Mouse (Mus musculus) urinary bladder, postnatal 10 days (tissue): ENCODE measurements around the gene Arpp21.

Experiments
- DNase-seq: peaks from one replicate; pipeline ENCODE4 v3.0.0; 2022; ENCODE audit warnings: low spot score

Arpp21 gene

DNA sequence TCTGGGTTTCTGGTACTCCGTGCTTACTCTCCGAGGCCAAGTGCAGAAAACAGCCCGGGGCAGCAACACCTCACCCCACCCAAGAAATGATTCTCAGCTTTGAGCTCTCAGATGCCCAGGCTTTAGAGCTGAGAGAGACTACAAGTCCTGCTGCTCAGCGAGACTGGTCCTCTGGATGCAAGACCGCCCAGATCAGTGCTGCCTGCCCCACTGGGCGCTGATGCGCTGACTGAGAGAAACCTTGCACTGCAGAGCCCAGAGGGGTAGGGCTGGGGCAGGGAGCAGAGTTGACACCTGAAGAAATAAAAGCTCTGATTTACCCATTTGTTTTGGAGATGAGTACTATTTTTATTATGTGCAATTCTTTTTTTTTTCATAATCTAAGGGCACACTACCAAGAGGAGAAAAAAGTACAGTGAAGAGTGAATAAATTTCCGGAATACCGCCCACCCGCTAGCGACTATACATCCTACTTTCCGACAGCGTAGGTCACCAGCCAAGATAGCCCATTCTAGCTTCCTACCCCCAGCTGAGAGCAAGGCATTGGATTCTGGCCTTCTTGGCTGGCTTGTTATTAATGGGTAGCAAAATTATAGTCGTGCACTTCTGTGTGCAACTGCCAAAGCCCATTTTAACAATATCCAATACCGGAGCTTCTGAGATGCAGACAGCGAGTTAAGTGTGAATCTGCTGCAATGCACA lies at the start of gene Arpp21:
TSS of gene Arpp21 (minus strand) at position 243 of the 702 bp plus-strand sequence.
- no peak for DNase-seq

DNA sequence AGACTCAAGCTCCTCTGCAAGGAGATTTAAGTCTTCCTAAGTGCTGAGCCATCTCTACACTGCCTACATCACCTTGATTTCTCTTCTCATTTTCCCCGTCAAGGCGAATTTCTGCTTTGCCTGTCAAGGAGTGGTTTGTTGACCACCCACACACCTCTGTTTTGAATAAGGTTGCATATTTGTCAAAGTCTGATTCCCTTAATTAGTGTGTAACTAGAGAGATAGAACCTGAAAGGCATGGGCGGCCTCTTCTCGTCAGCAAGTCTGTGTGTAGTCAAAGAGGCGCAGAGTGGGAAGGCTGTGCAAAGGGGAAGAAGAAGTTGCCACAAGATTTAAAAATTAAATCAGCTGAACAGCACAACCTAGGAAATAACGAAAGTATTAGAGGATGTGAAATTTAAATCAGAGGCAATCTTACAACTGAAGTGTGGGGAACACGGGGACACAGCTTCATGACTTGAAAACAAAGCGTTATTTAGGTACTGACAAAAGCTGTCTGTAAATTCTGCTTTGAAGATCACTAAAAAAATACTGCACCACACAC lies 36.8 kb upstream of the Arpp21 start:
- DNase-seq: no peak

DNA sequence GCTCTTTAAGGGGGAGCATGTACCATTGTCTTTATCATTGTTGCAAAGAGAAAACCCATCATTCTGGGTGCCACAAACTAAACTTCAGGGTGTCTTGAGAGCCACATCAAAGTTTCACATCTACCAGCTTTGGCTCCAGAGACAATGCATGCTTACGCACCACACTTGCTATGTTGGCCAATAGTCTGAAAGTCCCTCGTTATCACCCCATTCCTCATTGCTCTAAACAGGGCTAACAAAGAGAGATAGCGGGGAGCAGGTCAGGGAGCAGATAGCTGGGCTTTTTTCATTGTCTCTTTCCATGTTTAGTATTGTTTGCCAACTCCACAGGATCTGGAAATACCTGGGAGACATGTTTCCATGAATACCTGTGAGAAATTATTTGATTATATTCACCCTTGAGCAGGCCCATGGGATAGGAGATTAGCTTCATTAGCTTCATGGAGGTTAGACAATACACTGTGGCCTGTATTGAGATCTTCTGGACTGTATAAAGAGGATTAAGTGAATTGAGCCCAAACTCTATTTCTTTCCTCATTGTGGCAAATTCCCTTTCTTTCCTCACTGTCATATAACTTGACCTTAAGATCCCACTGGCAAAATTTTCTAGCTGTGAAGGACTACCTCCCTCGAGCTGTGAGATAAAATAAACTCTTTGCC lies 29.4 kb upstream of the Arpp21 start:
- DNase-seq: no peak

DNA sequence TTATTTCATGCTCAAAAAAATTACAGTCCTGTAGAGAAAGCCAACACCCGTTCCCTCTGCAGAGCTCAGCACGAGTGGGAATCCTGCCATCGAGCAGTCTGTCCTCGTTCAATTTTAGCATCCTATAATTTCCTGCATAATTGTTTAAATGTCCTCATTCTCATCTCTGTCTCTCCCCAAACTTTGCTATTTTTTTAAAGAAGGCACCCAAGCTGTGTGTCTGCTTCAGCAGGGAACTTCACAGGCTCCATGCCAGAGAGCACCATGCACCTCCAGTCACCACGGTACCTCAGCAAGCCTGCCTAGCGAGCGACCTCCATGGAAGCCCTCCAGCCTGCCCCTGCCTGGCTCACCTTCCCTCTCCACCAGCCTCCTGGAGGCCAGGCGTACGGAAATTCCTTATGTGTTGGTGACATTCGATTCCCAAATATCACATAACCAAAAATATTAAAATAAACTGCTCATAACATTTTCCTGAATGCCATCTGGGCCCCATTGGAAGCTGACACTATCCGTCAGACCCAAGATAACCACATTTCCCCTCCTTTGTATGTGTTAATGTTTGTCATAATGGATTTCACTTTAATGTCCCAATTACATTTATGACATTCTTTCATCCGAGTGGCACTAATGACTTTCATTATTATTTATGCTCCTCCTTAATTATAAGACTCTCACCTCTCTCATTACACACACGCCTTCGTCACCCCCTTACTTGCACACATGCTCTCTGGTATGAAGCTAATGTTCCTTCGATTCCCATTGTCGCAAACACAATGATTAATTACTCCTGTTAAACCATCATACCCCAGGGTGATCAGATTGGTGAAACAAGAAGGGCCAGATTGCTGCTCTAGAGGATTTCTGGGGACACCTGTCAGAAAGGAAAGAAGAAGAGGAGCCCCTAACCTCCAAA lies 26.5 kb upstream of the Arpp21 start:
- DNase-seq: no peak

DNA sequence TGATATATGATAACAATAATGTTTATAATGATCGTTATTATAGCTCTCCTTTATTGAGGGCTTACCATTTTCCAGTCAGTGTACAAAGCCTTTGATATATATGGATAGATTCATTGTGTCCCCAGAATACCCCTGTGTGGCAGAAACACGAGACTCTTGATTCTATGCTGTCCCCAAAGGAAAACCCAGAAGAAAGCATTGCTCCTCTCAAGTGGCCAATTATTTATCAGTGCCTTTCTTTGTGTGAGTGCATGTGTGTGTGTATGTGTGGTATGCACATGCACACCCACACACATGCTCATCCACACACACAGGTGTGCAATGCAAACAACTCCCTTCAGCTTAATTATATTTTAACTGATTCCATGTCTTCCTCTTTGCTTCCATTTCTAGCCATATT lies 25.8 kb upstream of the Arpp21 start:
- no peak for DNase-seq

DNA sequence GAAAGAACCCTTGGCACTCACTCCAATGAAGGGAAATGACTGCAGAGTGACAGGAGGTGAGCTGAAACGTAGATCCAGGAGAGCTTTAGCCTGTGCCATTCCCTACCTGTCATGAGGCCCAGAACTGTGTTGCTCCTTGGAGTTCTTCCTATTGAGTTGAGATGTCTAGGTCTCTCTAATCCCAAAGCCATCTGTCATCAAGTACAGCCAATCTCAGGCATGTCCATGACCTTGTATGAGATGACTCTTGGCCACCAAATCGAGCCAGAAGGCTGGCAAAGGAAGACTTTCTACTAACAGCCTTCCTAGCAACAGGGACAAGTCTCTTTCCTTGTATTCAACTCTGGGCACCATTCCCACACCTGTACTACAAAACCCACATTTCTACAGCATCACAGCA lies 25.0 kb upstream of the Arpp21 start:
- no peak for DNase-seq

DNA sequence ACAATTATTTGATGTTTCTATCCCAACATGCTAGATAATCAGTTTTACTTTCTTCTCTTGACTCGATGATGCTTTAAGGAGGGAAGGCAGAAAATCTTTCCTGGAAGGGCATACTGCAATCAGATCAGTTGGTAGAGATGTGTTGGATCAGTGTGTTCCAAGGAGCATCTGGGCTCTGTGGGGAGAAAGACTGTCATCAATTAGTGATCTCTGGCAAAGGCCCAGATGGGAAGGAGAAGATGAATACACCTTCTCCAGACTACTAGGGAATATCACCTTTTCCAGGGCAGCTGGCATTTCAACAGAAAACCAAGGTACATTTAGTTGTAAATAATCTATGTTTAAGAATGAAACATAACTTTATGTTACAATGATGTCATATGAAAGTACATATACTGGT lies 22.8 kb upstream of the Arpp21 start:
- DNase-seq: no peak

DNA sequence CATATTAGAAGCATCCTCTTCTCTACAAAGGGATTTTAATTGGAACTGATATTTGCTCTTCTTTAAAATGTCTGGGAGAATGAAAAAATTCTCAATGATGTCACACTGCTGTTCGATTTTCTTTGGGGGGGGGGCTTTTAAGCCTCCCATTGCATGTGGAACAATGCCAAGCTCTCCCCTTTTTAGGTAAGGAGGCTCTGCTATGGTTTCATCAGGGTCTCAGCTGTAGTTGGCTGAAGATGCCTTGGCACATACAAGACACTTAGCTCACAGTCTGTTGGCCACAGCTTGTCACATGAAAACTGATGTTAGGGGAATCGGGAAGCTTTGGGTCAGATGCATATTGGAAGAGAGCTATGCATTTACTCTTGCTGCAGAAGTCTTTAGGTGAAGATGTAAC lies 20.2 kb upstream of the Arpp21 start:
- no peak for DNase-seq

DNA sequence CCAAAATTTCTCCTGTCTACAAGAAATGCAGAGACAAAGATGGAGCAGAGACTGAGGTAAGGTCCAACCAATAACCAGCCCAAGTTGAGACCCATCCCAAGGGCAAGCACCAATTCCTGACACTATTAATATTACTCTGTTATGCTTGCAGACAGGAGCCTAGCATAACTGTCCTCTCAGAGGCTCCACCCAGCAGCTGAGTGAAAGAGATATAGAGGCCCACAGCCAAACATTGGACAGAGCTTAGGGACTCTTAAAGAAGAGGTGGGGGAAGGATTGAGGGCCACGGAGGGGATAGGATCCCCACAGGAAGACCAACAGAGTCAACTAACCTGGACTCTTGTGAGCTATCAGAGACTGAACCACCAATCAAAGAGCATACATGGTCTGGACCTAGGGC lies 18.0 kb upstream of the Arpp21 start:
- DNase-seq: no peak

DNA sequence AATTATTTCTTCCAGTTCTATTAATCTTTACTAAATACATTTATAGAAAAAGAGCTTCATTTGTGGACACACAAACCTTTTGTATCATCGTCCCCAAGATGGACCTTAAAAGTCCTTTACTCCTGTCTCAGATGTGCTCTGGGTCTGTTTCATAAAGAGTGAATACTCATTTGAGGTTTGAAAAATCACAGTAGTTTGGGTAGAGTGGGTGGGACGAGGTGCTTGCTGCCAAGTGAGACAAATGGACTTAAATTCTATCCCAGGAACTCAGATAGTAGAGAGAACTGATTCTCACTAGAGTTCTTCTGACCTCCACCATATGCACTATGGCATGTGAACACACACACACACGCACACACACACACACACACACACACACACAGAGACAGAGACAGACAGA lies 16.1 kb upstream of the Arpp21 start:
- no peak for DNase-seq

DNA sequence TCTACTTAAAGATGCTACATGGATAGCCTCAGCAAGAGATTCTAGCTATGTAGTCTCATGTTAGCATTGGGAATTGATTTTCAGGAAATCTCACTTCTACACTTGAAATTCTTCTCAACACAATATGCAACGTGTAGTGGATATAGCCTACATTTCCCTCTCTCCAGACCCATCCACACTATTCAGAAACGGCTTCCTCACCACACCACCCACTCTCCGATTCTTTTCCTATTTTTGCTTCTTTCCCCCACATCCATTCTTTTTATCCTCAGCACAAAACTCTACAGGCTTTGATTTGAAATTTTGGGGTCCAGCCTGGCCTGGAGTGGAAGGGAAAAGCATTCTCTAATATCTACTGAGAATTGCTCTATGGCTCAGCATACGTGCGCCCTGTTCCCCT lies 15.6 kb upstream of the Arpp21 start:
- DNase-seq: no peak

DNA sequence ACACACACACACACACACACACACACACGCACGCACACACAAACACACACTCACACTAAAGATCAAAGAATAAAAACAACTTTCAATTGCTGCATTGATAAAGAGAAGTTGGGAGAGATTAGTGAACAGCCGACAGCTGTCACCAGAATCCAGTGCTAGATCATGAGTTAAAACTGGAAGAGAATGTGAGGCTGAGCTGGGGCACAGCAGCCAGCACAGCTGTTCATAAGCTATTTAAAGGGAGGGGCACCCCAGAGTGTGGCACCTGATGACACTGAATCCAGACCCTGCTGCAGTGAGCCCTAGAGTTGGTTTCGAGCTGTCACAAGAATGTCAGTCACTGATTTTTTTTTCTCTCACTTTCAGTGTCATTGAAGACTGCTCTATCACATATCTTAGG lies 14.0 kb upstream of the Arpp21 start:
- DNase-seq: no peak

DNA sequence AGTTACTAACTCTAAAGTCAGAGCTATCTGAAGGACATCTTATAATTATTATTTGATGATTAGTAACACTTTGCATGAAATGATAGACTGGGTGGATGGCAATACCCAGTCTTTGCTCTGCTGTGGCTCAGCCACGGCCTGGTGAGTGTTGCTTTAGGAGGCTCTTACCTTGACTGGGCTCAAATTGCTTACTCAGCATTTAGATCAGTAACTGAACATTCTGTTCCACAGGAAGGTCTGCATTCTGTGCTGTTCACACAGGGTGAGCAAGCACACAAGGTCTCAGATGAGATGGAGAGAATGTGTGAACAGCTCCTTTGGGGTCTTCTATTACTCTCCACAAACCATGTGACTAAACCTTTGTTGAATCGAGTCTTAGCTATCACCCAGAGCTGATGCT lies 11.4 kb upstream of the Arpp21 start:
- DNase-seq: no peak

DNA sequence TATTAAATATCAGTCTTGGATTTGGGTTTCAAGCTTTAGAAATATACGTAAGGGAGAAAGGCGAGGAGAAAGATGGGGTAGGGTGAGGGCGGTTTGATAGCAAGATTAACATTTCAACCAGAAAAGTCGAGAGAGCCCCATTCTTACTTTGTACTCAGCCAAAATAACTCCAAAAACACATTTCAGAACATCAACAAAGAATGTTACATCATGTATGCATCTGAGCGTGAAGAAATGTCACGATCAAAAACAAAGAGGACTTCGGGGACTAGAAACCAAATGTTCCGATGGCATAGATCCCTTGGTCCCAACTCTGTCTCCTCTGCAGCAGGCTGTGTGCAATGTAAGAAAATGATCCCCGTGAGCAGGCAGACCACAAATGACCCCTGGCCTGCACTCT lies 2.4 kb upstream of the Arpp21 start:
- no peak for DNase-seq

DNA sequence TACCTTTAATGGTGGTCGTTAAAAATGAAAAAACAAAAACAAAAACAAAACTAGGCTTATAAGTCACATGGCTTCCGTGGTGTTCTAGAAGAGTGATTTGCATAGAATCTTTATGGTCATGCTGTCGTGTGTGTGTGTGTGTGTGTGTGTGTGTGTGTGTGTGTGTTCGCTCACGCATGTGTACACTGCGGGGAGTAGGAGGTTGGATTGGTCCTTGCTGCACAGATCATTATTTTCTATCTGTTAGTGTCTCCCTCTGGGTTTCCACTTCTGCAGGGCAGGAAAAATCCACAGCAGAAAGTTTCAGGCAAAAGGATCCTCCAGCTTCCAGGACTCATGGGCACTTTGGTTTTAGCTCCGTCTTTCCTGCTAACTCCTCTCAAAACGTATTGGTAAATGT lies 813 bp upstream of the Arpp21 start:
- DNase-seq: no peak

DNA sequence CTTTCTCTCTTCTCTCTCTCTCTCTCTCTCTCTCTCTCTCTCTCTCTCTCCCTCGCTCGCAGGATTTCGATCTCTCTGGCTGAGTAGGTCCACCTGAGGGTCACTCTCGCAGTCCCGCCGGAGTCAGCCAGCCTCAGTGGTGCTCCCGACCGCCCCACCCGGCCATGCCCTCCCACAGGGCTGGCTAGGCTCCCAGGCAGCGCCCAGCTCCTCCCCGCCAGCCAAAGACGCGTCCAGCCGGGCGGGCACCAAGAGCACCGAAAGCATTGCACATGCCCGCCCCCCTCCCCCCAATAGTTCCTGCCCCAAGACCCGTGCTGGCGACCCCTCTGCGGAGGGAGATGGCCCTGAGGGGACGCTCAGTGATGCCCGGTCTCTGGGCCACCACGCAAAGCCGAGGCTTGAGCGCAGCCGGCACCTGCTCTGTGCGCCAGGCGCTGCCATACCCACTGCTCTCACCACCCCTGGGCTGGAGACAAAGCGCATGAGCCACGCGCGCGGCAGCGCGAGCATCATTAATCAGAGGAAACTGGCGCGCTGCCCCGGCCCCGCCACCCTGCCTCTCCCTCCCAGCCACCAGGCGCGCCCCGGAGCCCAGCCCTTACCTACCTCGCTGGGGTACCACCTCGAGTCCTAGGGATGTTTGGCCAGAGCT lies 570 bp downstream of the Arpp21 start:
- DNase-seq: no peak

DNA sequence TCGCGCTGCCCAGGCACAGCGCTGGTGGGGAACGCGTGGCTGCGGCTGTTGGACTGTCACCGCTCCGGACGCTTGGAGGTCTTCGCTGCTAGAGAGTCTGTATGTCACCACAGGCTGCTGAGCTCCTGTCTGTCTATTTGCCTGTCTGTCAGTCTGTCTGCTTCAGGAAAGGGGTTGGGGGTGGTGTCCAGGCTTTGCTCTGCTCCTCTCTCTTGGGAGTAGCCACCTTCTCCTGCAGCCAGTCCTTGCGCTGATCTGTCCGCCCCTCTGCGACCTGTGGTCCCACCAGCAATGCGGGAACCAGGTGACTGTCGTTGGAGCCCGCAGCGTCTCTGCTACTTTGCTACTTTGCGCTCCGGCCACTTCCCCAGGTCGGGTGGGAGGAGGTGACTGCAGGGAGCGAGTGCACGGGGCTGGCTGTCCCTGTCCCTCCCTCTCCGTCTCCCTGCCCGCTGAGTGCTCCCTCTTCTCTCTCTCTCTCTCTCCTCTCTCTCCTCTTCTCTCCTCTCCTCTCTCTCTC lies 1.2 kb downstream of the Arpp21 start:
- no peak for DNase-seq

DNA sequence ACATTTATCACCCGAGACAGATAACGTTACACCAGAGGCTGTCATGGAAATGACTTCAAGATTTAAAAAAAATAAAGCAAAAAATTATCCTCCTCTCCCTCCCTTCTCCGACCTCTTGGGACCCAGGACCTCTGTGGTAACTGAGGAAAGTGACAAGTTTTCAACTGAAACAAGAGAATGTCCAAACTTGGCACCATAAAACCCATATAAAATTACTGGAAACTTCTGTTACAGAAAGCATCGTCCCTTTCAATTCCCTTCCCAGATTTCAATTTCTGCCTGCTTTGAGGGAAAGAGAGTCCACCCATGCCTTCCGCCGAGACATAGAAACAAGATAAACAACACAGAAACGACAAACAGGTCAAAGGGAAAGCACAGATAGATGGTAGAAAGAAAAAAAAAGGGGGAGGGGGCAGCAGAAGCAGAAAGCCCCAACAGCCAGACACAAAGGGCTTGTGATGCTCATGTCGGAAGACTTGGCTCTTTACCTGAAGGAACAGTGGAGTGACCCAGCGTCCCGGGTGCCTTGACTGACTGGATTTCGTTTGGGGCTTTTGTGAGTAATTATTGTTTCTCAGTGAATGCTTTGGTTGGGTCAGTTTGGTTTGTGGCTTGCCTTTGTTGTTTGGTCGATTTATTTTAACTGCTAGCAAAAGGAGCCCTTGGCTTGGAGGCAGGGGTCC lies 1.8 kb downstream of the Arpp21 start:
- no peak for DNase-seq

DNA sequence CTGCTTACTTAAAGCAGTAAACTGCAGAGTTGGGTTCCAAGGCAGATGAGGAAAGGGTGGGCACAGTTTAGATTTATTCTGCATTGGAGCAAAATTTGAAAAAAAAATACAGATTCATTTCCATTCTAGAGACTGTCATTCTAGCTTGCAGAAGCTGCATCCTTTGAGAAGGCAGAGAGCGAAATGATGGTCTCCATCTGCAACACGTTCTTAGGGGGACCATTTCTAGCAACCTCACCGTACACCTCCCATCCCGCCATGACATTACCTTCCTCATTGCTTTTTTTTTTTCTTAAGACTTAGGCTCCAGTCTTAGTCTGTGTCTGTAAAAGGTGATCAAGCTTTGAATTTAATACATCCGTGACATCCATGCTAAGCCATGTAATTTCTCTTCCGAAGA lies 2.4 kb downstream of the Arpp21 start:
- no peak for DNase-seq

DNA sequence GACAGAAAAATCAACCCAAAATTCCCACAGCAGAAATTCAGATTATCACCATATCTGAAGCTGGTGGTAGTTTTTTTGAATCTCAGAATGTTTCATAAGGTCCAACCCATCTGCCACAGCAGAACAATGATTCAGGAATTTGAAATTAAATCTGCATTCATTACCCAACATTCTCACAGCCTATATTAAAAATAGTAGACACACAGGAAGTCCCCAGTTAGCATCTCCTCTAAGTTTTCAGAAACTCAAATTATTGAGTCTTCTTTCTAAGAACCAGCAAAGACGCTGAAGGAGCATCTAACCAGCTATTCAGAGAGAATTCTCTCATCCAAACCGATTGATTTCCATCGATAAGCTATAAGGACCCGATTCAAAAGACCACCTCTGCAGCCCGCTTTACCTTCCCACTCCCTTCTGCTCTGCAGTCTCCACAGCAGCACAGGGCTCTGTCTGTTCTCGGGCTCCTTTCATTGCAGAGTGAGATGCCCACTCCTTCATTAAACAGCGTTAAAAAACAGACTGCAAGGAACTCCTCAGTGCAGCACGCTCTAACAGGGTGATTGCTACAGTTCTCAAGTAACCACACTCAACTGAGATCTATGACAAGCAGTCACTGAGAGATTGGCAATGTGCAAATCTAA lies 3.7 kb downstream of the Arpp21 start:
- no peak for DNase-seq

DNA sequence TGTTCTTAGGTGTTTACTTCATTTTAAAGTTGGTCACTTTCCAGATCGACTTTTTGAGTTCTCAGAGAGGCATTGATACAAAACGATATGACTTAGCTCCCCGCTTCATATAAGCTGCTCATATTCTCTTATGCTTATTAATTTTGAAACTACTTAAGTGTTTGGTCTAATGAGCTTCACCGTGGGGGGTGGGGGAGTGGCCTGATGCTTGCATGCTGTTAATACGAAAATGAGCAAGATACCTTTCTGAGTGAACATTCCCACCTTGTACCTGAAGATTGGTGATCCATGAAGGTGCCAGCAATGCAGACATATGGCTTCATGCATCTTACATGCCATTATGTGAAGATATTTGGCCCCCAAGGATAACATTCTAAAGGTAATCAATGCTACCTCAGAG lies 4.4 kb downstream of the Arpp21 start:
- DNase-seq: no peak
